Mouse (Mus musculus): ENCODE measurements around the gene Arhgap1.

DNA sequence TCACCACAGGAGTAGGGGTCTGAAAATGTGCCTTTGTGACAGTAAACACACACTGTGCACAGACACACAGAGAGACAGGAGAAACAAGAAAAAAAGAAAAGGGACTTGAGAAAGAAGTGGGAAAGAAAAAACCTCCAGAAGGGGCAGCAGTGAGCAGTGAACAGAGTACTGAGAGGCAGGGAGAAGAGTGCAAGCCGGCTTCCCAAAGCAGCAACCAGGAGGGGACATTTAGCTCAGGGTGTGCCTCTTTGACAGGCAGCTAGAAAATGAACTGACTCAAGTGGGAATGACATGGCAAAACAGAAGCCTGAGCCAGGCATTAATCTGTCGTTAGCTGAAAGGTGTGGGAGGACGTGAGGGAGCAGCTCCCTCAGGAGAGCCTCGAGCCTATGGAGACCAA is 33.2 kb downstream of the Arhgap1 start:
- TF ChIP-seq CTCF (IDR thresholded peaks at IDR 0.05; ENCODE audit: low read depth) (peak; percentile 59), EP300 (IDR thresholded peaks at IDR 0.05; ENCODE audit: low read depth) (no peak)

All from heart, postnatal 0 days (tissue).